Mouse (Mus musculus) midbrain, embryonic 11.5 days (tissue): ENCODE measurements around the gene Efna4. TPM values are rescaled to one million over a fixed set of nuclear protein-coding genes. Genes with fewer than 3 reads are reported as not detected.

Experiments used
- ATAC-seq: fragments of 200-750 bp; cut with Nextera tagmentation; 2 replicates; pipeline ENCODE4 v1.8.0; 2017; ENCODE audit warnings: moderate TSS enrichment, moderate library complexity; ENCODE audit not compliant: low FRiP score
- DNase-seq: peaks from one replicate; pipeline ENCODE4 v3.0.0; 2015; ENCODE audit warnings: low spot score; ENCODE audit errors: missing footprints
- H3K27ac ChIP-seq: fragments of 300-500 bp; sonication (generic); 2 replicates; pipeline ENCODE4 v1.5.1; 2014; ENCODE audit warnings: low read depth, low read length
- H3K27me3 ChIP-seq: fragments of 300-500 bp; sonication (generic); 2 replicates; pipeline ENCODE4 v1.6.1; 2014; ENCODE audit warnings: mild to moderate bottlenecking, low read length, moderate library complexity, mixed read lengths; ENCODE audit not compliant: control insufficient read depth, insufficient read depth
- H3K36me3 ChIP-seq: fragments of 300-500 bp; sonication (generic); 2 replicates; pipeline ENCODE4 v1.6.1; 2014; ENCODE audit warnings: mild to moderate bottlenecking, low read length, moderate library complexity, mixed read lengths; ENCODE audit not compliant: control insufficient read depth, insufficient read depth
- H3K4me1 ChIP-seq: fragments of 300-500 bp; sonication (generic); 2 replicates; pipeline ENCODE4 v1.6.1; 2014; ENCODE audit warnings: low read length; ENCODE audit not compliant: control insufficient read depth, insufficient read depth
- H3K4me2 ChIP-seq: fragments of 300-500 bp; sonication (generic); 2 replicates; pipeline ENCODE4 v1.6.1; 2014; ENCODE audit warnings: mild to moderate bottlenecking, moderate library complexity
- H3K4me3 ChIP-seq: fragments of 300-500 bp; sonication (generic); 2 replicates; pipeline ENCODE4 v1.5.1; 2014; ENCODE audit warnings: low read depth, low read length
- H3K9ac ChIP-seq: fragments of 300-500 bp; sonication (generic); 2 replicates; pipeline ENCODE4 v1.6.1; 2014; ENCODE audit warnings: low read length
- H3K9me3 ChIP-seq: fragments of 300-500 bp; sonication (generic); 2 replicates; pipeline ENCODE4 v1.6.1; 2016; ENCODE audit warnings: low read length; ENCODE audit not compliant: control insufficient read depth
- WGBS: fragments of 180-500 bp; shearing (Covaris S2); extraction: QIAGEN DNeasy Blood & Tissue Kit; methylation state at CpG from one replicate; pipeline ENCODE4 v1.1.7; 2014; 5-methylcytosine and 5-hydroxymethylcytosine counted together
- polyA plus RNA-seq: library from polyadenylated mRNA; unstranded; fragments of >200 nt; fragmentation: Nextera tagmentation; extraction: Ambion mirVana; gene quantifications from 2 replicates; pipeline ENCODE4 v1.2.1, GENCODE M21; 2014

Gene Efna4
- polyA plus RNA-seq, 1 experiment from 2014 or later = 15.3 TPM

DNA sequence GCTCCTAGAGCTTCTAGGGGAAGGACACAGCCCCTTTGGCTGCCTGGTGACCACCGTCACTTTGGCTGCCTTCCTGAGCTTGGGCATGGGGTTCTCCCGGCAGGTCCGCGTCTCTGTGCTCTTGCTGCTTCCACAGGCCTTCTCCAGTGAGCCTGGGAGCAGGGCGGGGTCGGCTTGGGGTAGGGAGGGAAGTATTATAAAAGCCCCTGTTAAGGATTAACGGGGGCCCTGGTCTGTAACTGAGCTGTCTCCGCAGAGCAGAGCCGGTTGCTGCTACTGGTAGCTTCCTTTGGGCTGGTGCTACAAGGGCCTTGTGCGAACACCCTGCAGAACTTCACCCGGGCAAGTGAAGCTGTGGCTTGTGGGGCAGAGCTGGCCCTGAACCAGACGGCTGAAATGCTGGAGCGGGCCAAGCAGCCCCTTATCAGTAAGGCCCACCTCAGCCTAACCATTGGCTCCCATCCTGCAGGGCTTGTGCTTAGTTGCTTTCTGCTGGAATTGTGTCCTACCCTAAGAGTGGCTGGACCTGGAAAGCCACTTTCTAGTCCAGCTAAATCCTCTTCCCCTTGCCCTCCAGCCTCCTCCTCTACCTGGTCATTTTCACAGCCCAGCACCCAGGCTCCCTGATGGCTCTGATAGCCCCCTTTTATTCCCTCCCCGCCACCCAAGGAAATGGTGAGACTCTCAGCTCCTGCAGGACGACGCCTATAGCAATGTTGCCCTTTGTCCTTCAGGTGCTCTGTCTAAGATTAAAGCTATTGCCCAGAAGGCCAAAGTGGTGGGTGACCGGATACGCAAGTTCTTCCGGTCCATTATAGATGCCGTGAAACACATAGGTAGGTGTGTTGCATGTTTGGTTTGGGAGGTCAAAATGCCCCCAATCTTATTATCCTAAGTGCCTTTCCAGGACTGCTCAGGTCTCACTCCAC, 27.9 kb upstream of the Efna4 start:
- Histone ChIP-seq H3K9me3 (no peaks in the 10 kb centered on the region), H3K4me2 (no peak overlapping the region), H3K27me3 (no peaks in the 10 kb centered on the region), H3K4me1 (no peaks in the 10 kb centered on the region), H3K36me3 (no peaks in the 10 kb centered on the region), H3K4me3 (no peak overlapping the region), H3K27ac (no peak overlapping the region), H3K9ac (no peak overlapping the region)
- no peak for ATAC-seq
- DNase-seq = no peak
- 73% methylated on average over 20 of the region's 20 CpGs for WGBS

DNA sequence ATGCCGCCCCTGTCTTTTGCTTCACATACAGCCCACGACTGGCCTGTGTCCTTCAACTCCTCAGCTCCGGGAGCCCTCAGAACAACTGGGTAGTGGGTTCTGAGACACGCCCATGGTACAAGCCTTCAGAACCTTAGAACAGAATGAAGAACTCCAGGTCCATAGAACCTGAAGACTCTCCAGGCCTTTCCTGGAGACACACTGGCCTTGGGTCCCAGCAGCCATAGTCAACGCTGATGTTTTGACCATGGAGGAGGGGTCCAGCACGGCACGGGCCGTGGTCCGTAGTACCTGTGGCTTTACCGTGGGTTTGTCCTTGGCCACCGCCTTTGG, 27.3 kb upstream of the Efna4 start, which contains the start of gene Dcst1:
Gene Dcst1 (minus strand): TSS at position 101 of the 333 bp plus-strand sequence.
- 85% methylated on average over 11 of the region's 11 CpGs for WGBS
- no peak within 1 kb of the TSS for H3K4me2 ChIP-seq
- DNase-seq (no peak), ATAC-seq (no peak)
- no peak within 1 kb of the TSS for H3K9ac ChIP-seq
- H3K4me3 ChIP-seq = no peak within 1 kb of the TSS
- no peaks in the 10 kb centered on the region for H3K4me1 ChIP-seq
- no peak within 1 kb of the TSS for H3K27ac ChIP-seq
- no peaks in the 10 kb centered on the region for H3K27me3 ChIP-seq
- H3K36me3 ChIP-seq = no peaks in the 10 kb centered on the region
- no peaks in the 10 kb centered on the region for H3K9me3 ChIP-seq

DNA sequence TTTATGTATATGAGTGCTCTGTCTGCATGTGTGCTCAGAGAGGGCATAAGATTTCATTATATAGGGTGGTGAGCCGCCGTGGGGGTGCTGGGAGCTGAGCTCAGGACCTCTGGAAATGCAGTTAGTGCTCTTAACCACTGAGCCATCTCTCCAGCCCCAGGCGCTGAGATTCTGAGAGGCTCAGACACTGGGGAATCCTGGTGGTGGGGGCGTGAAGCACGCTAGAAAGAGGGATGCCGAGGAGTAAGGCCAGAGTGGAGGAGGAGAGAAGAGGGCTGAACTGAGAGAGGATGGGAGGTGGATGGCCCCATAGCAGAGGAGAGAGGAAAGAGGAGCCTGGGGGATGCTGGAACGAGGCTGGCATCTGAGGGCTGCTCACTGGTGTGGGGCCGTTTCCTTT, 26.8 kb upstream of the Efna4 start:
- Histone ChIP-seq H3K4me3 (no peak overlapping the region), H3K36me3 (no peaks in the 10 kb centered on the region), H3K4me2 (no peak overlapping the region), H3K9ac (no peak overlapping the region), H3K27ac (no peak overlapping the region), H3K9me3 (no peaks in the 10 kb centered on the region), H3K27me3 (no peaks in the 10 kb centered on the region), H3K4me1 (no peaks in the 10 kb centered on the region)
- DNase-seq (no peak), ATAC-seq (no peak)
- 48% methylated on average over 8 of the region's 8 CpGs for WGBS

DNA sequence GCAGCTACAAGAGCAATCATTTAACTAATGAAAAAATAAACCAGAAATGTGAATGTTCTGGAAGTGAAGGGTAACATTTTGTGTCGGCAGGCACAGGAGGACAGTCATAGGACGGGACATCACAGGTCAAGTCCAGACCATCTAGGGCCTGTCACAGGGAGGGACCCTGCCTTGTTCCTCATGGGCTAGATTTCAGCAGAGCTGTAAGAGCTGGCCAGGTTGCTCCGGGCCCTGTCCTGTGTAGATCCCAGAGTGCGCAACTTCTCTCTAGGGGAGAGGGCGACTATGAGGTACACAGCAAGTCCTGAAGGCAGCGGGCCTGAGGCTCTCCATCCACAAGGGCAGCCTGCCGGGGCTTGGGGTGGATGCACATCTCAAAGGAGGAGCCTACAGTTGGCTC, 23.8 kb upstream of the Efna4 start, which contains the start of gene Dcst2:
Gene Dcst2 (plus strand): TSS at position 301 of the 400 bp plus-strand sequence.
- no peak within 1 kb of the TSS for H3K9ac ChIP-seq
- ATAC-seq = no peak
- H3K4me3 ChIP-seq = no peak within 1 kb of the TSS
- H3K27ac ChIP-seq = no peak within 1 kb of the TSS
- DNase-seq = no peak
- WGBS = 84% methylated on average over 7 of the region's 7 CpGs
- H3K9me3 ChIP-seq = no peaks in the 10 kb centered on the region
- H3K4me2 ChIP-seq = no peak within 1 kb of the TSS
- no peaks in the 10 kb centered on the region for H3K27me3 ChIP-seq
- no peaks in the 10 kb centered on the region for H3K36me3 ChIP-seq
- H3K4me1 ChIP-seq = no peaks in the 10 kb centered on the region

DNA sequence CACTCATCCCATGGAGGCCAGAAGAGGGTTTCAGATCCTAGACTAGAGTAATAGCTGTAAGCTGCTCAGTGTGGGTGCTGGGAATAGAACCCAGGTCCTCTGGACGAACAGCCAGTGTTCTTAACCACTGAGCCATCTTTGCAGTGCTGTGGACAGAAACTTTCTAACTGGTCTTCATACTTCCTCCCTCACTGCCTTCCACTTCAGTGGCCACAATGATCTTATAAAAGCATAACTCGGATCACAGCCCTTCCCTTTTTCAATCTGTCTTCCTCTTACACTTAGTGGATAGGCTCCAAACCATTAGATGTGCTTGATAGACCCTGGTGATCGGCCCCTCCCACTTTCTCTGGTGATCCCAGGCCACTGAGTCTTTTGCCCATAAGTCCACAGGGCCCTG, 22.4 kb upstream of the Efna4 start:
- ATAC-seq (no peak), DNase-seq (no peak)
- 83% methylated on average over 3 of the region's 3 CpGs for WGBS
- Histone ChIP-seq H3K4me1 (no peaks in the 10 kb centered on the region), H3K9ac (no peak overlapping the region), H3K9me3 (no peaks in the 10 kb centered on the region), H3K4me2 (no peak overlapping the region), H3K4me3 (no peak overlapping the region), H3K36me3 (no peaks in the 10 kb centered on the region), H3K27me3 (no peaks in the 10 kb centered on the region), H3K27ac (no peak overlapping the region)

DNA sequence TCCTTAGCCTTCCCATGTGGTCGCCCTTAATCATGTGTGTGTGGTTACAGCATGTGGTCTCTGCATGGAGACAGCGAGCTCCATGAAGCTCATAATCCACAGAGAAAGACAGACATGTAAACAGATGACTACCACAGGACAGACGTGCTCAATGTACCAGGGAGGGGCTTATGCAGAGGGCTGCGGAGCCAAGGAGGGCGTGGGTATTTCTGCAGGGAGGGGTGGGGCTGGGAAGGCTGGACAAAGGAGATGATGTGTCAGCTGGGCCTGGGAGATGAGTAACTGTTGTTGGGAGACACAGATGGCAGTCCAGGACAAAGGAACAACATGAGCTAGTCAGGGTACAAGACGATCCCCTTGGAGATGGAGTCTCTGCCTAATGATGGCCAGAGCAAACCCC, 21.8 kb upstream of the Efna4 start:
- no peaks in the 10 kb centered on the region for H3K9me3 ChIP-seq
- H3K9ac ChIP-seq = no peak overlapping the region
- no peaks in the 10 kb centered on the region for H3K4me1 ChIP-seq
- H3K27ac ChIP-seq = no peak overlapping the region
- DNase-seq (no peak), ATAC-seq (no peak)
- H3K4me2 ChIP-seq = no peak overlapping the region
- H3K27me3 ChIP-seq = no peaks in the 10 kb centered on the region
- no peak overlapping the region for H3K4me3 ChIP-seq
- no peaks in the 10 kb centered on the region for H3K36me3 ChIP-seq
- 73% methylated on average over 6 of the region's 6 CpGs for WGBS

DNA sequence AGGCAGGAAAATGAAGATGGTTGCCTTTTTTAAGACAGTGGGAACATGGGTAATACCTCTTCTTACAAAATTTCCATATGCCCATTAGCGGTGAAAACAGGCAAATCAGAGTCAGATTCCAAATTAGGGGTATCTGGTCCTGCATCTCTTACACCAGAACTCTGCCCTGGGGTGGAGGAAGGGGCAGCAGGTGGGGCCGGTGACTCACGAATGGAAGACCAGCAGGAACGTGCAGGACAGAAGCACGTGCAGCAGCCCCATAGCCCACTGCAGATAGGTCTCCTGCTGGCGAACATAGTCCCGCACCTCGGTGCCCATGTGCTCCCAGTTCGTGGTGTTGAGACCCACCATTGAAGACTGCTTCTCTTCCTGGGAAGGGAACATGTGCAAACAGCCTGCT, 18.2 kb upstream of the Efna4 start:
- no peak overlapping the region for H3K27ac ChIP-seq
- H3K27me3 ChIP-seq = no peaks in the 10 kb centered on the region
- H3K36me3 ChIP-seq = no peaks in the 10 kb centered on the region
- DNase-seq (no peak), ATAC-seq (no peak)
- H3K4me2 ChIP-seq = no peak overlapping the region
- H3K9me3 ChIP-seq = no peaks in the 10 kb centered on the region
- no peak overlapping the region for H3K4me3 ChIP-seq
- WGBS = 75% methylated on average over 9 of the region's 9 CpGs
- H3K9ac ChIP-seq = no peak overlapping the region
- no peaks in the 10 kb centered on the region for H3K4me1 ChIP-seq

DNA sequence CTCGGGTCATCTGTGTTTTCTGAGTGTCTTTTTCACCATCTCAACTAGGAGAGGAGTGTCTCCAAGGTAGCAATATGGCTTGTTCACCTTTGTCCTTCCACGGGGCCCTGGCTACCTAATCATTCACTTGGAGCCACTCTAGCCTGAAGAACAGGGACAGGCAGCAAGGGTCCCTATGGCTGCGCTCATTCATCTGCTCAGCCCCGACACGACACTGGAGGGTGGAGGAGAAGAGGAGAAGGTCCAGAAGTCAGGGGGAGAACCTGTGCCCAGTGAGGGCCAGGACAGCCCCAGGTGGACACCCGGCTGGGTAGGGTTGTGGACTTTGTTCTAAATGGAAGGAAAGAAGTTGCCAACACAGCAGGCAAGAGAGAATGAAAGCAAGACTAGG, 17.7 kb upstream of the Efna4 start:
- Histone ChIP-seq H3K9ac (no peak overlapping the region), H3K9me3 (no peaks in the 10 kb centered on the region), H3K36me3 (no peaks in the 10 kb centered on the region), H3K27ac (no peak overlapping the region), H3K27me3 (no peaks in the 10 kb centered on the region; the same call in 1 of the 2 replicates), H3K4me1 (no peaks in the 10 kb centered on the region), H3K4me2 (no peak overlapping the region), H3K4me3 (no peak overlapping the region)
- DNase-seq = no peak
- WGBS = 79% methylated on average over 6 of the region's 6 CpGs
- no peak for ATAC-seq

DNA sequence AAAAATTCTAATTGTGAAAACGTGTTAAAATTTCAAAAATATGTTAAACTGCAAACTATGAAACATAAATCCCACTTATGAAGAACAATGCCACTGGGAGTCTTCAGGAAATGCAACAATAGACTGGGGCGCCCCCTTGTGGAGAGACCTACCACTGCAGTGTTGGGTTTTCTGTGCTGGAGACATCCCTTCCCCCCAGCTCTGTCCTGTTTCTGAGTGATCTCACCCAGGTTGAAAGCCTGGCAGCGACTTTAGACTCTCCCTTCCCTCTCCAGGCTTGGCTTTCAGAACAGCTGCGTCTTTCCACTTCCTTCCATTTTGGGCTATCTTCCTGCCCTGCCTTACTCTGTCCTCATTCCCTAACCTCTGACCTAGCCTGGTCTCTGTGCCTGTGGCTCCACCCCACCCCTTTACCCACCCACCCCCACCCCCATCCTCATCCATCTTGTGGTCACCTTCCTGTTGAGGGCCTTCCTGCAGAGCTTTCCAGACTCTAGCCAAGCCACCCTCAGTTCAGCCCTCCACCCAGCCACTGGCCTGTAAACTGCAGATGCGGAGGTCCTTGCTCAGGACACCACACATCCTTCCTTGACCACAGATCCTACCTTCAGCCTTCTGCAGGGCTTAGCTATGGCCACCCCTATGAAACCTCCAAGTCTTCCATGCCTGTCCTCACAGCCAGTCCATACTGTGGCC, 17.1 kb upstream of the Efna4 start:
- H3K27me3 ChIP-seq = peaks cover 2% of the 10 kb centered on the region

More for the DNA sequence above, 17.1 kb upstream of the Efna4 start:
- no peak overlapping the region for H3K4me3 ChIP-seq
- no peaks in the 10 kb centered on the region for H3K36me3 ChIP-seq
- no peak overlapping the region for H3K27ac ChIP-seq
- no peaks in the 10 kb centered on the region for H3K9me3 ChIP-seq
- 19% methylated on average over 5 of the region's 5 CpGs for WGBS
- ATAC-seq (peak; percentile 28; the same call in 1 of the 2 replicates), DNase-seq (peak; percentile 98)
- H3K4me2 ChIP-seq = no peak overlapping the region
- peaks cover 4% of the 10 kb centered on the region for H3K4me1 ChIP-seq
- H3K9ac ChIP-seq = no peak overlapping the region
